Mouse (Mus musculus) layer of hippocampus, postnatal 14 days (tissue): Measurements from ENCODE around the gene Ankmy2. TPM values are rescaled to one million over a fixed set of nuclear protein-coding genes. Genes with fewer than 3 reads are reported as not detected.
"Not testable (repeated sequence)": the region's sequence is repeated elsewhere in the genome, so short reads cannot be mapped to it uniquely, and the experiment has no call there.

Experiments
- DNase-seq, 2 experiments: peaks; one replicate each; pipeline ENCODE4 v3.0.0; 2021 to 2022; ENCODE audit warnings: low spot score in 2 of 2, mixed read lengths in 1 of 2
- total RNA-seq, 2 experiments: library from RNA; stranded (reverse); gene quantifications; 2 replicates each; pipeline ENCODE4 v1.2.3; 2021

Ankmy2 gene
- total RNA-seq, 2 experiments from 2014 or later, result 50.4 to 51.8 TPM

DNA sequence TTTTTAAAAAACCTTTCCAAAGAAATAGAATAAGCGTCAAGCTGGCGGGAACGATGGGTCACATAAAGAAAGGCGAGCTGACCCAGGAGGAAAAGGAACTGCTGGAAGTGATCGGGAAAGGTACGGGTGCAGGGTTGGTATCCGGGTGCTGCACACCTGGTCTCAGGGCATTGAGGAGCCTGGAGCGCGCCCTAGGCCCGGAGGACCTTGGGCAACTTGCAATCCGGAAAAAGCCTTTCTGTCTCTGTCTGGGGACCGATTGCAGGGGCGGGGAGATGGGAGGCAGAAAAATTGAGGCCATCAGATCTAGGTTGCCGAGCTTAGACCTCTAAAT lies 357 bp downstream of the Ankmy2 start:
- DNase-seq, result no peak

DNA sequence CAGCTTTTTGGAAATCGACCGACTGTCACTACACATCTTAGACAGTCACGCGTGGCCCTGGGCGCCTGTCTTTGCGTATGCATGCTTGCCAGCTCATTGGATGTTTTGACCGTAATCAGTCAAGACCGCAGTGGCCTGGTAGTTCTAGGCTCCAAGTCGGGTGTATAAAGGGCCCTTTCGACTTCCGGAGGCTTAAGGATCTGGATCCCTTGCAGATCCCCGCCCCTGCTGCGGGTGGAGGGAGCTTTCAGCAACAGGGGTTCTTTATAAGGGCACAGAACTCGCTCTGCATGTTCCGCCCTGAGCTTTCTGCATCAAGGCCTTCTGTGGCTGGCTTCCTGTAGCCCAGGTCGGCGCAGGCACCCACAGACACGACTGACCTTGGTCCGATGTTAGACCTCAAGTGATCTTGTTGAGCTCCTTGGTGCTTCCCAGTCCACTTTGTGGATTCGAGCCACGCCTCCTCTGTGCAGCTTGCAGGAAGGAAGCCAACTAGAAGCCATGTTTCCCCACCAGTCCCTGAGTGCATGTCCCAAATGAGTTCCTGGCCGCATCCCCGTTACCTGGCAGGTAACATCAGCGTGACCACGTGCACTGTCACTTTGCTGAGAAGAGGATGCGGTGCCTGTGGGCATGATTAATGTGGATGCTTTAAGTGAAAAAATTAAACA lies 859 bp downstream of the Ankmy2 start, which contains the start of gene Bzw2:
TSS of gene Bzw2 (minus strand) at position 443 of the 671 bp plus-strand sequence.
- DNase-seq, result peak; percentile 70

DNA sequence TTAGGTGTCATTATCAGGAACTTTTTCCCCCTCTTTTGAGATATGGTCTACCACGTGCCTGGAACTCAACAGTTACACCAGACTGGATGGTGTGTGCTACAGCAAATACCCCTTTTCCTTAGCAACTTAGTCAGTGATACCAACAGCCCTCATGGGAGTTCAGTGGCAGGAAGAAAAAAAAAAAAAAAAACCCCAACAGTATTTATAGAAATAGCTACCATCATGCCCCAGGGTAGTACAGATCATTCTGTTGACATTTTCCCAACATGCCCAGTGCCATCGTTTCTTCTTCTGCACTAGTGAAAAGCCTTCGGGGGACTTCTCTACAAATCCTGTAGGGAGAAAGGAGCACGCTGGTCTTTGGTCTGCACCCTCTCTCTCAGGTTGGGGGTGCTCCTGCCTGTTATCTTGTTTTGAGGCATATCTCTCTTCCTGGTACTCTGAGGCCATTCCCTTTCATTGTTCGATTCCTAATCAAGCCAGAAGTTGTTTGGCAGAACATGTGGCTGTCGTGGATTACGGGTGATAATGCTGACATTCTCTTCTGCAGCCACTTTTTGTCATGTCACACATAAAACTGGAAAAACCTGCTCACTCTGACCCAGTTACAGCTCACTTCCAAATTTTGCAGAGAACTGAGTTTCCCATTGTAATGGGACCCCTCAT lies 7.3 kb downstream of the Ankmy2 start:
- DNase-seq, result no peak

DNA sequence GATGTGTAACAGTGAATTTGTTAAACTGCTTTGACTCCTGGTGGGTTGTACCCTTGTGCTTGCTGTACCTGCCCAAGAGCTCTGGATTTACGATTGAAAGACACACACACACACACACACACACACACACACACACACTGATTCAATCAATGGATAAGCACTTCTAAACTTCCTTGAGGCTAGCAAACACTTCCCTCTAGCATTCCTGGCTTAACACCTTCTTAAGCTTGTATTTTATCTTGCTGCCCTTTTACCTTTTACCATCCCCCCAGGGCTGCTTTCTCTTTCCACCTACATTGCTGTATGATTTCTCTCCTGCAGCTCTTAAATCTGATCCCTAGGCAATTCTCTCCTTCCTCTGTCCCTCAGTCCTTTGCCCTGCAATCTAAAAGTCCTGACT lies 8.4 kb downstream of the Ankmy2 start:
- no peak for DNase-seq

DNA sequence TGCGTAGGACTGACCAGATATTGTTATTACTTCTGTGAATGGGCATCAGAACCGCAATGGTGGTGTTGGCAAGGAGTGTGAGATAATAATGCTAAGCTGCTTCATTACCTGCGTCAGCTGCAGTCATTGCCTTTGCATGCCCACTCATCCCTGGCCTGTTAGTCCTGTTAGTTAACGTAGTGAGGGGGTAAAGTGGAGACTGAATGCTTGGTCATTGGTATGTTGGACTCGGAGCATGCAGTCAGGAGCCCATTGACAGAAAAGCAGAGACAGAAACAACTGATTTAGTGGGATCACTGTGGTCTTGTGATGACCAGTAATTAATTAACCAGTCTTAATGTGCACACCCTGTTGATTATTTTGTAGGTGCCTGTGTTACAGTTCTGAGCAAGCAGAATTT lies 20.3 kb downstream of the Ankmy2 start:
- no peak for DNase-seq

DNA sequence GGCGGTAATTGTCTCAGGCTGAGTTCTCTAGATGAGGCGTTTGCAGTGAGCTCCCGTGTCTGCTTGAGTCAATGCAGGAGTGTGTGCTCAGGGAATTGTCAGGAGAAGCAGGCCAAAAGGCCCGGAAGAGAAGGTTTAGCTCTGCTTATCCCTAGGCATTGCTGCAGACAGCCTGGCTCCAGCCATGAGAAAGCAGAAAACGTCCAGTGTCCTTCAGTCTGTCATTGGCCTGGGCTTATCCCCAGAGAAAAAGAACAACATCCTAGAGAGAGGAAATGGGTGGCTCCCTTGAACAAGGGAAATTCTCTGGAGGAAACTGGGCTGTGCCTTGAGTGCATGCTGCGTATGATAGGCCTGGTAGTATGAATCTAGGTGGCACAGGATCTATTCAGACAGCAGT lies 25.7 kb downstream of the Ankmy2 start:
- no peak for DNase-seq

DNA sequence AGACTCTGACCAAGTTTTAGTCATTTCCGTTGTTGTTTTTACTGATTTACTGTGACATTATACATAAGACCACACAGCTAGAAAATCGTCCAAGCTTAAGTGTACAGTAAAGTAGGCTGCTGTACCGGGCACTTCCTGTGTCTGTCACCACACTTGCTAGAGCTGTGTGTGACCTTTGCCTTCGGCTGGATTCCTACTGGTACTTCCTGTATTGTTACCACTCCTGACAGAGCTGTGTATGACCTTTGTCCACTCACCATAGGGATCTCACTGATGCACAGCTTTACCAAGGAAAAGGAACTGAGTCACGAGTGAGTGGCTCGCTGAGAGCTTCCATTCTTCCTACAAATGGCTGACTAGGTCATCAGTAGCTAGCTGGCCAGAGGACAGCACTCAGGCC lies 30.2 kb downstream of the Ankmy2 start:
- DNase-seq, result no peak

DNA sequence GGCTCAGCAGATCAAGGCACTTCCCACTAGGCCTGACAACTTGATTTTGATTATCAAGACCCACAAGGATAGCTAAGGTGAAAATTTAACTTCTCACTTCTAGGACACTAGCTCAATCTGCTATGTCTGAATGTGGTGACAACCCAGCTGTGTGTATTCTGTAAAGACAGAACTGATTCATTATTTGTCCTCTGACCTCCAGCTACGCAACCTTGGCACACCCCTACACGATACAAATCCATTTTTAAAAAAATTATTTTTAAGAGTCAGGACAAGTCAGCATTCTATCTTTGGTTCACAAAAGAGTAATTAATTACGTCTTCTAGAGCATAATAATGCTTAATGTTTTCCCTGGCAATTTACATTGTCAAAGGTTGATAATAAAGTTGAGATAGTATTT lies 32.7 kb downstream of the Ankmy2 start:
- no peak for DNase-seq

DNA sequence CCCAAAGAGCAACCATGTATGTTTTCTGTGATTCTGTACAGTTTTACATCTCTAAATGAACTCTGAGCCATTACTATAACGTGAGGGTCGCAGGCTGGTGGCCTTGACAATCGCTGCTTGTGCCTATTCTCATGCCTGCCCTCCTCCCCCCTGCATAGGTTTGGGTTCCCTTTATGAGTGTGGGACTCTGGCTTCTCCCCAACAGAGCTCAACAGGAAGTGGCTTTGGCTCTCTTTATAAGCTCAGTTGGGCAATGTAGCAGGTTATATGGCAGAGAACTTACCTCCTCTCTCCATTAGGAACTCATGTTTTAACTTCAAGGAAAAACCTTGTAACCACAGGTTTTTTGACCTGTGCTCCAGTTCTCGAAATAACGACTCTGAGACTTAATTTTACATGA lies 33.4 kb downstream of the Ankmy2 start:
- DNase-seq, result no peak

DNA sequence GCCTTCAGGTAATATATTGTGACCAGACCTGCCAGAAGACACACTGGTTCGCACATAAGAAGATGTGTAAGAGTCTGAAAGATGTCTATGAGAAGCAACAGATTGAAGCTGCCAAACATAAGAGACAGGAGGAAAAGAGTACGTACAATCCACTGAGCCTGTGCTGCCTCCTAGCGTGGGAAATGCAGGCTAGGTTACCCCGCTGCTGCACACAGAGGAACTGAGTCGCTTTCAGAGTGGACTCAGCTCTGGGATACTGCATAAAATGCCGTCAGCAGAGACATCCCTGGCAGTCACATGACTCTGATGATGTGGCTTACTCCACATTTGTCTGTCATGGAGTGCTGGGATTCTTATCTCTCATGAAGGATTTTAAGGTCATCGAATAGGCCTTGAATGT lies 38.1 kb downstream of the Ankmy2 start:
- DNase-seq, result no peak

DNA sequence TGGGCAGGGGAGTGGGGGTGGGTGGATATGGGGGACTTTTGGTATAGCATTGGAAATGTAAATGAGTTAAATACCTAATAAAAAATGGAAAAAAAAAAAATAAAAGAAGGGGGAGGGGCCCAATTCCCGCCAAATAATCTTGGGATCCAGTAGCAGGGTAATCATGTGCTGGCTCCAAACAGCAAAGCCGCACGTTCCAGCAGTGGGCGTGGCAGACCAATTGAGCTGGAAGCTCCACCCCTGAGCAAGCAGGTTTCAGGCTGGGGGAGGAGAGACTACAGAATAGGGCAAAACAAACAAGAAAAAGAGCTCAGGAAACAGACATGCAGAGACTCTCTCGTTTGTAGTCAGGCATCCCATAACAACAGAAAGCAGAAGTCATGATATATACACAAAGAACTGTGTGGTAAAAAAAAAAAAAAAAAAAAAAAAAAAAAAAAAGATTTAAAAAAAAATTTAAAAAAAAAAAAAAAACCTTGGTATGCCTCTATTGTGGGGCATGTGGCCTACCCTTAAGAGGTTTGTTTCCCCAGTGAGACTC lies 48.7 kb downstream of the Ankmy2 start:
- DNase-seq, result not testable (repeated sequence)

DNA sequence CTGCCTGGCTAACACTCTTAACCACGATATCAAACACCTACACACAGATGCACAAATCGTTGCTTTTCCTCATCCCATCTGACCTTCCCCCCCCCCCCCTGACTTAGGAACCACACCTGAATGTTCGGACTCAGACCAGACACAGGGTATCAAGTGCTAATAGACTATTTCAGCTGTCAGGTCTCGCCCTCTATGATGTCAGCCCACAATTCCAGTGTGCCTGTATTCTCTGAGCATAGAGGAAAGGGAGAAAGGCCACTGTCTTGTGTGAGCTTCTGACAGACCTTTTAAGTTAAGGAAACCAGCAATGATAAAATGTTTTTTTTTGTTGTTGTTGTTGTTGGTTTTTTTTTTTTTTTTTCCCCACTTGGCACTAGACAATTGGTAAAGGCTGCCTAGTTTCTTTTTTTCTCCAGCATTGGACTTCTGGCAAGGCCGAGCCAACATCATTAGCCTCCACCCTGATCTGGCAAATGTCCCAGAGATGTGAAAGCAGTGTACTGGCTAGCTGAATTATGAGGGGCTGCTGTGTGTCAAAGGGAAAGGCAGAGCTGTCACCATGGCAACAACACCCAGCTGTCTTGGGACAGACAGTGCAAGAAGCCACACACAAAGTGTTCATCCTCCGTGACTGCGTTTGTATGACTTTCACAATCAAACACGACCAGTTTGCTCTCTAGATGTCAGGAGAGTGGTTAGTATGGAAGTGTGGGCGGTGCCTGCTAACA lies 50.3 kb downstream of the Ankmy2 start:
- peak; percentile 41 to 63 for DNase-seq

DNA sequence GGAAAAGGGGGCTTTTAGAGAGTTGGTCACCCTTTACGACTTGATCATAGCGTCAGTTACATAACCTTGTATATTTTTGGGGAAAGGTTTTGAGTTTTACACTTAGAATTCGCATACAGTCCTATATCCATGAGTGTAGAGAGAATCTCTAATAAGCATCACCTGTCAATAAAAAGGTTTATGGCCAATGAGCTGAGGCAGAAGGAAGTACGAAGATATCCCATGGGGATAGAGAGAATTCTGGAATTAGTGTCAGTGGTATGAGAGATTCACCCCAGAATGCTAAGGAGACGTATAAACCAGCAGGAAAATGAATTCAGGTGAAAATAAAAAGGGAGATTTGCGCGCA lies 50.9 kb downstream of the Ankmy2 start:
- DNase-seq, result no peak

DNA sequence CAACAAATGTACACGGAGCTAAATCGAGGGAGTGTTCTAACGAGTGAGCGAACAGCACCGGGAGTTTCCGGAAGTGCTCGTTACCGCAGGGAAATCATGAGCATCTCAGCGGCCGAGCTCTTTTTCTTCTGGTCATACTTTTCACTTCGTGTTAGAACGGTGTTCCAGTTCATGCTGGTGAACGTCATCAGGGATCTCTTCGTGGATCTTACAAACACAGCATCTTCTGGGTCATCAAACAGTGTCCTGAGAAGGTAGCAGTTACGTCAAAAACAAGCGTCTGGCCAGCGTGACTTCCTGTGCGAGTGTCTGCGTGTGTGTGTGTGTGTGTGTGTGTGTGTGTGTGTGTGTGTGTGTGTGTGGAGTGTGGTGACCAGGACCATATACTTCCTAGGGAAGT lies 51.5 kb downstream of the Ankmy2 start:
- peak in 1 of 2 experiments; percentile 27 for DNase-seq

DNA sequence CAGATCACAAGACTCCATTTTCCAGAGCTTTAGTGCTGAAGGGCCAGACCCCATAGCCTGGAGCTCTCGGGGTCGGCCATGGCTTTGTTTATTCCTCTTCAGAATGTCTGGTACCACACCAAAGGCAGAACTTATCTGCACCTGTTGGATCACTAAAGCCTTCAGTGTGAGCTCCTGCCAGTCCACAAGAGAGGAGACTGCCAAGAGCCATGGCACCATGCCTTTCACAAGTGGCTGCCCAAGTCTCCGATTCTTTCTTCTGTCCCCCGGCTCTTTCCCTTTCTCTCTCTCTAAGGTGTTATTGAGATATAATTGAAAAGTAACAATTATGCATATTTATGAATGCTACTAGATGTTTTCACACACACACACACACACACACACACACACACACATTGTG lies 53.2 kb downstream of the Ankmy2 start:
- no peak for DNase-seq

DNA sequence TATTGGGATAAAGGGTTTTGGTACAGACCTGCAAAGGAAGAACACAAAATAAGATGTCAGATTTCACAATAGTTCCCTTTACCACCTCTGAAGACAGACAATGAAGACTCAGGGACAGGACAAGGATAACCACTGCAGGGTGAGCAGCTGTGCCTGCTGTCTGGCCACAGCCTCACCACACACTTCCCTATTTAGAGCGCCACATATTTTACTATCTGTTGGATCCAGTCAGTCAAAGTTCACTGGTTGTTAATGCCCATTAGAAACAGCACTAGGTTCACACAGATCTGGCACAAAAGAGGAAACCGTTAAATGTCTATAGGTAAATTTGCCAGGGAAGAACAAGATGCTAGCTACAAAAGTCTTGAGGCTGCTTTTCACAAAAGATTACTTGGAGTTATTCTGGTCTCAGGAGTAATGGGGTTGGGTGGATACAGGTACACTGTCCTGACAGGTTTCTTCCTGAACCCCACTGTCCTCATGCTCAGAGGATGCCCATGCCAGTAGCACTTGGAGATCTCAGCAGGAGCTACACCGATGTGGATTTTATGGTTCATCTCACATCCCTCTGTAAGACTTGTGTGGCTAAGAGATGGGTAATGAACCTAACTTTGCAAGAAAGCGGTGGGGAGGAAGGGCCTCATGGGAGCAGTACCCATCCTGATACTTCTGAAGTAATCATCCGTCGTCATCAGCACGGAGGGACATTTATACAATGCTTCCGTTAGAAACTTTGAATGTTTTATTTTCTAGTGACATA lies 57.7 kb downstream of the Ankmy2 start:
- no peak for DNase-seq

DNA sequence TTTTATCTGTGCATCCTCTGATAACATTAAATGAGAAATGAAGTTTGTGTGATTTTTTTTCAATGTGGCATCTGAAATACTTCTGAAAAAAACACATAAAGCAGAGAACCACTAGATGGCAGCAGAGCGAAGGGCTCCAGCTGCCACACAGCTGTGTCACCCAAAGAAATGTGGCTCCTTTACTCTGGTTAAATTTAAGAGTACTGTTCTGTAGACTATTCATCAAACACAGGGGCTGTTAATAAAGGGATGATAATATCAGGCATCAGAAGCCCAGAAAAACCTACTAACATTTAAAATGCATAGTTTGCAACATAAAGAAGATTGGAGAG lies 58.2 kb downstream of the Ankmy2 start:
- DNase-seq, result peak in 1 of 2 experiments; percentile 48

DNA sequence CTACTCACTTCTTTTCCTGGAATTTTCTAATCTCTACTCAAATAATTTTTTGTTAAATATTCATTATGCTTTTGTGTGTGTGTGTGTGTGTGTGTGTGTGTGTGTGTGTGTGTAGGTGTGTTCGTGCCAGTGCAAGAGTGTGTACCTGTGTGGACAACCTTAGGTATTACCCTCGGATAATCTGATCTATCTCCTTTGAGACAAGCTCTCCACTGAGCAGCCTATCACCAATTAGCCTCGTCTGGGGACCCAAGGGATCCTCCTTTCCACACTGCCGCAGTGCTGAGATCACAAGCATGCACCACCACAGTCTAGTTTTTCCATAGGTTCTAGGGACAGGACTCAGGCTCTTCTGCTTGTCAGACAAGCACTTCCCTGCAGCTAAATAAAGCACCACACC lies 59.3 kb downstream of the Ankmy2 start:
- no peak for DNase-seq

DNA sequence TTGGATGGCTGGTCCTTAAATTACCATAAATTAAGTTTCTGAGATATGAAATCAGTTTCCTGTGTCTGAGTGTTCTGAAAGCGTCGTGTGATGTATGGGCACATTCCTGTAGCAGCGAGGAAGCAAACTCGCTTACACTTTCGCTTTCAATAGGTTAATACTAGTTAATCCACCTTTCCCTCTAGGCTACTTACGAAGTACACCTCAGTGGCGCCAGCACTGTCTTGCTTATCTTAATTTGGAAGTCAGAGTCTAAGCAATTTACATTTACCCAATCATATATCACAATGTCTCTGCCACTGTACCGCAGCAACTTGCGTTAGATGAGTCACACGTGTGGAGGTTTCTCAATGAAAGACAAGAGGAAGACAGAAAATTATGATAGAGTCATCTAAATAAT lies 60.0 kb downstream of the Ankmy2 start:
- DNase-seq, result no peak

DNA sequence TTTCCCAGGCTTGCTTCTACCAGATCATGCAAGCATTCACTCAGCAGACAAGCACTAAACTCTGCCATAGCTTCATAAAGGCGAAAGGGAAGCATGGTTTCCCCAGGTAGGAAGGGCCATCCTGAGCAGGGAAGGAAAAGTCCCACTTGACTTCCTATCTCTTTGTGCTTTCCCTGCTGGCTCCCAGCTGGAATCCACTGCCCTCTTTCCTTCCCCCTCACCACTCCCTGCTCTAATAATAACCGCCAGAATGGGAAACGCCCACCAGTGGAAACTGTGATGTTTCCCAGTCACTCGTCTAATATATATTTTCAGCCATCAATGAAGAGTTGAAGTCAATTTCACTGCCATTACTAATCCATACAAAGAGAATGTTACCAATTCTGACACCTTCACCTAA lies 67.5 kb downstream of the Ankmy2 start:
- no peak for DNase-seq

DNA sequence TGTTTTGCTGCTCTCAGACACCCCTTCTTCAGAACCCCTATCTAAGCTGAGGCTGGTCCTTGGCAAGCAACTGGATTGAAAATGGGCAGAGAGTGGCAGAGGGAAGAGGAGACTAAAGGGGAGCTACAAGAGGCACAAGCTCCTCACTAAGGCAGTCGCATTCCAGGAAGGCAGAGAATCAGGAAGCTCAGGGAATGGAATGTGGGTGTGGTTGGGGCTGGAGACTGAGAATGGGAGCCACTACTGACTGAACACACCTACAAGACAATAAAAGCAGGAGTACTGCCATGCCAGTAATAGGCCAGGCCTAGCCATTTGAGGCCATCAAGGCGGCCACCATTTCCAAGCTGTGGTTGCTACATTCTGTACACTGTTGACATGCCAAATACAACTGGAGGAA lies 74.5 kb downstream of the Ankmy2 start:
- no peak for DNase-seq

DNA sequence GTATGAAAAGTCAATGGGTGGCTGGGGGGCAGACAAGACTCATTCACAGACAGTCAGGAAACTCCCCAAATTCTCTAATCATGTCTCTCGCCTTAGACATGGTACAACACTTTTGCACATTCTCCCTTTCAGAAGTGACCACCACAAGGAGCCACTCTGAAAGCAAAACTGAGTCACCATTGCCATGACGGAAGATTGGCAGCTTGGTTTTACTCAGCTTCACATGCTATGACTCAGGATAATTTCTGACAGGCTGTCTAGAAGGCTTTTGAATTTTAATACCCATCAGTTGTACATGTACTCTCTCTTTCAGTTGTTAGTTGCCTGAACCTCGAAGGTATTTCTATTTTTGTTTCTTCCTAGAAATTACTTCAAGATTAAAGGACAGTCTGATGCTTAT lies 84.3 kb downstream of the Ankmy2 start:
- no peak for DNase-seq
